Mouse (Mus musculus) lung, adult 2 months (tissue): ENCODE measurements around the gene Mylk4.

Source experiments
- CTCF ChIP-seq: fragments of 200-500 bp; IDR thresholded peaks from 2 replicates; pipeline ENCODE4 v1.5.1; 2011; ENCODE audit warnings: mild to moderate bottlenecking, low read length, control low read depth; ENCODE audit not compliant: insufficient read depth
- POLR2A ChIP-seq: fragments of 200-500 bp; IDR thresholded peaks from 2 replicates; pipeline ENCODE4 v1.6.1; 2011; ENCODE audit warnings: low read depth, mild to moderate bottlenecking, control low read depth, low read length, borderline replicate concordance; ENCODE audit errors: extremely low read depth

DNA sequence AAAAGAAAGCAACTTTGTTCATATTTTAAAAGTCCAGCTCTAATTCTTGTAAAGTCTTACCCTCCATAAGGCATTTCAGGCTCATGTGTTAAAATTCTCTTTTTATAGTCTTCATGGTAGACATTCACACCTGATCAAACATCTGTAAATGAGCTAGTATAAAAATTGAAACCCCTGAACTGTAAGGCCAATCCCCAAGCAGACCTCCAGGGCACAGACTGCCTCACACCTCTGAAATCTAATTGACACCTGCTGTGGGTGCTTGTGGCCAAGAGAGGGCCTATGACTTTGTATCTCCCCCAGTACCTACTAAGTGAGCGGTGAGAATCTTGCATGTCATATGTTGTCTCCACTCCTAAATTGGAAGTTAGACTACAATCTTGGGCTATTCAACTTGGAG, 33.2 kb downstream of the Mylk4 start:
- no peak for TF ChIP-seq CTCF
- TF ChIP-seq POLR2A = no peak
